Comparison of ENCODE assay signal across 27 mouse cellular contexts in genomic region chr2:29456631-29457320, GRCm38 (mm10).
DNase-seq lines count a peak whose midpoint lies in the region; ATAC-seq and TF ChIP-seq lines count a peak whose summit lies in the region.
"Had no signal": no experiment of that assay in that cellular context is flagged by ENCODE, and none has a peak within 500 bp of the region (broad histone marks: within the 10 kb centered on the region; RNA-seq: fewer than 3 reads in every experiment).

No protein-coding gene starts in this region.

- WGBS in lung, embryonic 14.5 days: 37% methylated on average over 9 of the region's 9 CpGs
- 82% methylated on average over 9 of the region's 9 CpGs for WGBS in hindbrain, embryonic 10.5 days

- no peak for ATAC-seq in lung, embryonic 14.5 days (ENCODE audit: insufficient read depth)
- no peak for ATAC-seq in megakaryocyte, adult 5-6 weeks (ENCODE audit: poor library complexity, severe bottlenecking)
- peak; percentile 81 for ATAC-seq in common myeloid progenitor, adult 5-6 weeks (replicated peaks; ENCODE audit: low read depth, poor library complexity, severe bottlenecking)
- ATAC-seq in megakaryocyte-erythroid progenitor cell, adult 5-6 weeks (replicated peaks; ENCODE audit: low FRiP score, low TSS enrichment, poor library complexity, severe bottlenecking): 0 out of 2 replicates have a peak, but pooled peaks have one; percentile 47
- ATAC-seq: CD4-positive, CD25-positive, alpha-beta regulatory T cell, adult 4 months; forebrain, embryonic 16.5 days; midbrain, embryonic 13.5 days had no signal

- peak; percentile 62 for DNase-seq in lung, embryonic 14.5 days
- no peak for DNase-seq in lung, adult 18-20 months
- no peak for DNase-seq in thymus, postnatal 14 days
- DNase-seq in hindbrain, embryonic 10.5 days (ENCODE audit: low spot score): no peak
- DNase-seq: adrenal gland, postnatal 14 days; cerebellum, adult 11-12 months; cerebellum, adult 9-11 months; gastrocnemius, postnatal 10 days; heart, postnatal 36 days; kidney, adult 11 months; kidney, postnatal 14 days; right cerebral cortex, postnatal 4 days had no signal

- H3K27ac ChIP-seq in lung, embryonic 14.5 days (ENCODE audit: low read depth): peak overlapping the region; percentile 63
- H3K27ac ChIP-seq in hindbrain, embryonic 10.5 days: no peak overlapping the region
- H3K27ac ChIP-seq: embryonic facial prominence, embryonic 13.5 days; forebrain, embryonic 10.5 days; heart, embryonic 15.5 days; hindbrain, embryonic 13.5 days; left cerebral cortex, adult 2 months; limb, embryonic 13.5 days; liver, embryonic 15.5 days; midbrain, embryonic 13.5 days; neural tube, embryonic 13.5 days had no signal

- H3K4me3 ChIP-seq in lung, embryonic 14.5 days (ENCODE audit: low read depth, low read length): no peak overlapping the region
- H3K4me3 ChIP-seq in megakaryocyte, embryonic 14.5 days (replicated peaks): peak overlapping the region; percentile 75
- H3K4me3 ChIP-seq in hindbrain, embryonic 10.5 days: no peak overlapping the region
- H3K4me3 ChIP-seq: embryonic facial prominence, embryonic 13.5 days; forebrain, embryonic 10.5 days; heart, embryonic 15.5 days; hindbrain, embryonic 13.5 days; left cerebral cortex, adult 2 months; limb, embryonic 13.5 days; liver, embryonic 15.5 days; midbrain, embryonic 13.5 days; neural tube, embryonic 13.5 days had no signal

- no peak overlapping the region for H3K9ac ChIP-seq in lung, embryonic 14.5 days
- H3K9ac ChIP-seq: embryonic facial prominence, embryonic 13.5 days; heart, embryonic 15.5 days; hindbrain, embryonic 13.5 days; limb, embryonic 13.5 days; liver, embryonic 15.5 days; midbrain, embryonic 13.5 days; neural tube, embryonic 13.5 days had no signal

- no peaks in the 10 kb centered on the region for H3K36me3 ChIP-seq in lung, embryonic 14.5 days (ENCODE audit: insufficient read depth)
- peaks cover 33% of the 10 kb centered on the region for H3K36me3 ChIP-seq in megakaryocyte, embryonic 14.5 days (replicated peaks; ENCODE audit: low read length)
- no peaks in the 10 kb centered on the region for H3K36me3 ChIP-seq in hindbrain, embryonic 10.5 days
- H3K36me3 ChIP-seq: embryonic facial prominence, embryonic 13.5 days; forebrain, embryonic 10.5 days; heart, embryonic 15.5 days; hindbrain, embryonic 13.5 days; limb, embryonic 13.5 days; liver, embryonic 15.5 days; midbrain, embryonic 13.5 days; neural tube, embryonic 13.5 days had no signal

- H3K4me2 ChIP-seq in lung, embryonic 14.5 days: no peak overlapping the region
- H3K4me2 ChIP-seq: embryonic facial prominence, embryonic 13.5 days; heart, embryonic 15.5 days; hindbrain, embryonic 13.5 days; limb, embryonic 13.5 days; liver, embryonic 15.5 days; midbrain, embryonic 13.5 days; neural tube, embryonic 13.5 days had no signal

- H3K27me3 ChIP-seq in lung, embryonic 14.5 days (ENCODE audit: insufficient read depth, low read length): no peaks in the 10 kb centered on the region
- peaks cover 20% of the 10 kb centered on the region for H3K27me3 ChIP-seq in megakaryocyte, embryonic 14.5 days (replicated peaks)
- H3K27me3 ChIP-seq in hindbrain, embryonic 10.5 days (ENCODE audit: insufficient read depth, poor library complexity, severe bottlenecking): no peaks in the 10 kb centered on the region
- H3K27me3 ChIP-seq: embryonic facial prominence, embryonic 13.5 days; heart, embryonic 15.5 days; hindbrain, embryonic 13.5 days; limb, embryonic 13.5 days; liver, embryonic 15.5 days; midbrain, embryonic 13.5 days; neural tube, embryonic 13.5 days had no signal

- H3K9me3 ChIP-seq in lung, embryonic 14.5 days (ENCODE audit: low read depth, low read length): no peaks in the 10 kb centered on the region
- peaks cover 31% of the 10 kb centered on the region for H3K9me3 ChIP-seq in megakaryocyte, embryonic 14.5 days
- H3K9me3 ChIP-seq in hindbrain, embryonic 10.5 days: no peaks in the 10 kb centered on the region
- H3K9me3 ChIP-seq: embryonic facial prominence, embryonic 13.5 days; forebrain, embryonic 10.5 days; heart, embryonic 15.5 days; hindbrain, embryonic 13.5 days; limb, embryonic 13.5 days; liver, embryonic 15.5 days; midbrain, embryonic 13.5 days; neural tube, embryonic 13.5 days had no signal

- 0 out of 2 replicates have a peak, but pooled peaks cover 3% of the 10 kb centered on the region for H3K4me1 ChIP-seq in lung, embryonic 14.5 days (ENCODE audit: insufficient read depth)
- H3K4me1 ChIP-seq in megakaryocyte, embryonic 14.5 days: peaks cover 80% of the 10 kb centered on the region
- H3K4me1 ChIP-seq in hindbrain, embryonic 10.5 days (replicated peaks): peaks cover 34% of the 10 kb centered on the region

- TF ChIP-seq CTCF in lung, embryonic 14.5 days (IDR thresholded peaks at IDR 0.05; ENCODE audit: low read depth): no peak

Comparison
In these comparisons a context has a peak if more than half of its experiments do, and no peak if none do; other contexts are left out.
1. ATAC-seq: peak in common myeloid progenitor, adult 5-6 weeks (single experiment) and megakaryocyte-erythroid progenitor cell, adult 5-6 weeks (single experiment); none in lung, embryonic 14.5 days (single experiment) and megakaryocyte, adult 5-6 weeks (single experiment).